Mouse (Mus musculus) CH12.LX (cell line): ENCODE data around the gene Dars. TPM values are rescaled to one million over a fixed set of nuclear protein-coding genes. Genes with fewer than 3 reads are reported as not detected.

ENCODE experiments used
- DNase-seq: peaks from one replicate; pipeline ENCODE4 v3.0.0-alpha.2; 2013; ENCODE audit errors: extremely low read depth
- H3K27ac ChIP-seq: 2 replicates; pipeline ENCODE4 v1.5.1; 2012; ENCODE audit warnings: low read depth, mild to moderate bottlenecking, control low read depth, moderate library complexity; ENCODE audit not compliant: insufficient read depth
- H3K27me3 ChIP-seq: replicated peaks from 2 replicates; pipeline ENCODE3; 2012; ENCODE audit warnings: inconsistent platforms
- H3K36me3 ChIP-seq, 2 experiments: replicated peaks in 1 of 2; 2 replicates each; pipeline versions ENCODE3 to v1.6.1; 2012; ENCODE audit warnings: inconsistent platforms in 1 of 2, low read length in 1 of 2, mild to moderate bottlenecking in 1 of 2, mixed read lengths in 1 of 2, moderate library complexity in 1 of 2; ENCODE audit not compliant: control insufficient read depth in 1 of 2, insufficient read depth in 1 of 2
- H3K4me1 ChIP-seq, 2 experiments: 2 replicates each; pipeline ENCODE4 v1.6.1; 2012; ENCODE audit warnings: inconsistent platforms in 1 of 2, moderate library complexity in 1 of 2; ENCODE audit not compliant: insufficient read depth in 2 of 2, control insufficient read depth in 1 of 2
- H3K4me2 ChIP-seq: 2 replicates; pipeline ENCODE4 v1.6.1; 2012; ENCODE audit warnings: low read depth, mild to moderate bottlenecking, control low read depth; ENCODE audit not compliant: poor library complexity, insufficient read depth, severe bottlenecking
- H3K4me3 ChIP-seq, 3 experiments: fragments of 150-350 bp in 1 of 3; sonication (generic) in 1 of 3; replicated peaks in 1 of 3; 2 replicates each; pipeline versions ENCODE3 to v1.5.1; 2011 to 2012; ENCODE audit warnings: low read depth in 2 of 3, low read length in 2 of 3, mild to moderate bottlenecking in 2 of 3, moderate library complexity in 2 of 3, control low read depth in 1 of 3, improper control_type of control experiment in 1 of 3, inconsistent platforms in 1 of 3, mixed read lengths in 1 of 3; ENCODE audit not compliant: poor library complexity in 1 of 3
- H3K79me2 ChIP-seq: replicated peaks from 2 replicates; pipeline ENCODE4 v1.6.1; 2012; ENCODE audit warnings: mild to moderate bottlenecking, moderate library complexity; ENCODE audit not compliant: control insufficient read depth, poor library complexity, insufficient read depth, severe bottlenecking; ENCODE audit errors: extremely low read depth
- H3K9ac ChIP-seq: 2 replicates; pipeline ENCODE4 v1.6.1; 2012; ENCODE audit warnings: low read depth, mild to moderate bottlenecking, control low read depth, moderate library complexity; ENCODE audit not compliant: insufficient read depth
- H3K9me3 ChIP-seq: replicated peaks from 2 replicates; pipeline ENCODE3; 2012; ENCODE audit warnings: low read length, inconsistent platforms, mixed read lengths
- CTCF ChIP-seq, 2 experiments: IDR thresholded peaks in 1 of 2; conservative IDR thresholded peaks in 1 of 2; 2 replicates each; pipeline ENCODE4 v1.5.1; 2011 to 2012; ENCODE audit warnings: low read depth in 2 of 2, low read length in 2 of 2, improper control_type of control experiment in 1 of 2, inconsistent platforms in 1 of 2, mild to moderate bottlenecking in 1 of 2, moderate library complexity in 1 of 2
- EP300 ChIP-seq: IDR thresholded peaks from 2 replicates; pipeline ENCODE4 v1.6.1; 2011; ENCODE audit warnings: low read length, improper control_type of control experiment
- ETS1 ChIP-seq: conservative IDR thresholded peaks from 2 replicates; pipeline ENCODE4 v1.6.1; 2012; ENCODE audit warnings: low read depth, mild to moderate bottlenecking, inconsistent platforms, low read length, improper control_type of control experiment, moderate library complexity
- HCFC1 ChIP-seq: IDR thresholded peaks from 2 replicates; pipeline ENCODE4 v1.6.1; 2012; ENCODE audit warnings: low read depth, mild to moderate bottlenecking, inconsistent platforms, low read length, improper control_type of control experiment
- MAFK ChIP-seq: IDR thresholded peaks from 2 replicates; pipeline ENCODE4 v1.6.1; 2011; ENCODE audit warnings: low read length, improper control_type of control experiment; ENCODE audit not compliant: insufficient replicate concordance
- MAX ChIP-seq: IDR thresholded peaks from 2 replicates; pipeline ENCODE4 v1.6.1; 2011; ENCODE audit warnings: low read length, improper control_type of control experiment
- MAZ ChIP-seq: IDR thresholded peaks from 2 replicates; pipeline ENCODE4 v1.6.1; 2012; ENCODE audit warnings: low read depth, mild to moderate bottlenecking, inconsistent platforms, low read length, improper control_type of control experiment, moderate library complexity
- MEF2A ChIP-seq: IDR thresholded peaks from 2 replicates; pipeline ENCODE4 v1.6.1; 2014; ENCODE audit warnings: low read depth, mild to moderate bottlenecking, inconsistent platforms, low read length, improper control_type of control experiment, borderline replicate concordance
- RAD21 ChIP-seq: IDR thresholded peaks from 2 replicates; pipeline ENCODE4 v1.6.1; 2011; ENCODE audit warnings: low read depth, mild to moderate bottlenecking, low read length, improper control_type of control experiment, moderate library complexity
- RCOR1 ChIP-seq: conservative IDR thresholded peaks from 2 replicates; pipeline ENCODE4 v1.6.1; 2012; ENCODE audit warnings: low read depth, mild to moderate bottlenecking, inconsistent platforms, low read length, improper control_type of control experiment
- SIN3A ChIP-seq: IDR thresholded peaks from 2 replicates; pipeline ENCODE4 v1.6.1; 2012; ENCODE audit warnings: low read length, improper control_type of control experiment, inconsistent platforms
- SMC3 ChIP-seq: IDR thresholded peaks from 2 replicates; pipeline ENCODE4 v1.6.1; 2011; ENCODE audit warnings: low read depth, low read length, improper control_type of control experiment
- TCF12 ChIP-seq: IDR thresholded peaks from 2 replicates; pipeline ENCODE4 v1.6.1; 2014; ENCODE audit warnings: low read depth, mild to moderate bottlenecking, inconsistent platforms, low read length, improper control_type of control experiment
- USF1 ChIP-seq: IDR thresholded peaks from 2 replicates; pipeline ENCODE4 v1.6.1; 2014; ENCODE audit warnings: low read depth, mild to moderate bottlenecking, inconsistent platforms, low read length, improper control_type of control experiment
- ZNF384 ChIP-seq: IDR thresholded peaks from 2 replicates; pipeline ENCODE4 v1.6.1; 2012; ENCODE audit warnings: low read depth, low read length, improper control_type of control experiment, inconsistent platforms
- dilution Hi-C: fragments of 300-500 bp; cut with MboI; formaldehyde crosslinking; loops from 2 replicates; pipeline ENCODE4 v1.14.3; 2020; ENCODE audit warnings: low sequenced_read_pairs; ENCODE audit not compliant: extremely low pct_unique_long_range_greater_than_20kb, extremely low pct_ligation_motif_present
- in situ Hi-C: fragments of 300-500 bp; cut with MboI; formaldehyde crosslinking; loops from 3 replicates; pipeline ENCODE4 v1.14.3; 2019; ENCODE audit warnings: low sequenced_read_pairs, low pct_ligation_motif_present, low pct_unique_long_range_greater_than_20kb, mixed read lengths
- polyA plus RNA-seq: library from polyadenylated mRNA; unstranded; fragments of >175 nt; gene quantifications from 2 replicates; pipeline ENCODE4 v1.2.1, GENCODE M21; 2012; ENCODE audit warnings: low read depth; ENCODE audit not compliant: insufficient read length
- total RNA-seq, 2 experiments: library from RNA; depleted of rRNA; stranded (reverse); fragments of 300-350 nt in 1 of 2; fragments of >200 nt in 1 of 2; gene quantifications; 2 replicates each; pipeline ENCODE4 v1.2.3; 2012 to 2014

The Dars gene
- total and polyA plus RNA-seq, 3 experiments, result 177 to 339 (median 190) TPM

GRCm38 (mm10) chr1:128327165-128327564 lies 90.0 kb downstream of the Dars start:
- Histone ChIP-seq H3K36me3 (peaks cover 29 to 71% of the 10 kb centered on the region in 2 experiments), H3K9ac (no peak overlapping the region), H3K4me3 (no peak overlapping the region), H3K9me3 (no peaks in the 10 kb centered on the region), H3K4me1 (peaks cover 0 to 20% of the 10 kb centered on the region in 2 experiments; a peak in 2 of 4 replicates), H3K4me2 (no peak overlapping the region), H3K79me2 (no peaks in the 10 kb centered on the region), H3K27ac (no peak overlapping the region), H3K27me3 (no peaks in the 10 kb centered on the region)
- dilution Hi-C loops, result no loop called here
- TF ChIP-seq USF1, result no peak
- TF ChIP-seq EP300, result no peak
- no peak for TF ChIP-seq HCFC1
- TF ChIP-seq SIN3A, result no peak
- no peak for TF ChIP-seq RAD21
- TF ChIP-seq MAFK, result no peak
- TF ChIP-seq RCOR1, result no peak
- TF ChIP-seq MAZ, result no peak
- TF ChIP-seq MAX, result no peak
- TF ChIP-seq TCF12, result no peak
- TF ChIP-seq CTCF (conservative IDR thresholded peaks at IDR 0.05 in 1 of 2, IDR thresholded peaks at IDR 0.05 in 1 of 2; ENCODE audit: low read depth in 2 of 2, low read length in 2 of 2), result no peak
- no peak for TF ChIP-seq MEF2A
- TF ChIP-seq ETS1, result no peak
- TF ChIP-seq SMC3, result no peak
- TF ChIP-seq ZNF384, result no peak
- no peak for DNase-seq
- in situ Hi-C loops, result no loop called here

DNA sequence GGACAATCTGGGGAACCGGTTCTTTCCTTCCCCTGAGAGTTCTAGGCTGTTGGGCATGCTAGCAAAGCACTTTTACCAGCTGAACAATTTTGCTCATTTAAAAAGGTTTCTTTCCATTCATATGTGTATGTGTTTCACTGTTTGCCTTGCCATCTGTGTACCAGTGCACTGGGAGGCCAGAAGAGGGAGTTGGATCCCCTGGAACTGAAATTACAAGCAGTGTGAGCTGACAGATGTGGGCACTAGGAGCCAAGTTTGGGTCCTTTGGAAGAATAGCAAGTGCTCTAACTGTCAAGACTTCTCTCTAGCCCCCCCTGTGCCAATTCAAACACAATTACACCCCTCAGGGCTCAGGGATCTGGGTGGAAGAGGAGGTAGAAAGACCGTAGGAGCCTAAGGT lies 92.4 kb downstream of the Dars start:
- Histone ChIP-seq H3K9ac (no peak overlapping the region), H3K79me2 (no peaks in the 10 kb centered on the region), H3K9me3 (no peaks in the 10 kb centered on the region), H3K27me3 (no peaks in the 10 kb centered on the region), H3K36me3 (peaks cover 14 to 48% of the 10 kb centered on the region in 2 experiments), H3K4me2 (no peak overlapping the region)
- in situ Hi-C loops (no loop called here), dilution Hi-C loops (no loop called here)
- no peak for DNase-seq
- no peak for TF ChIP-seq SIN3A
- peak; percentile 15 for TF ChIP-seq RAD21
- TF ChIP-seq, all 38 proteins: peak for 1
- Histone ChIP-seq H3K4me1 (peaks cover 0 to 20% of the 10 kb centered on the region in 2 experiments; a peak in 3 of 4 replicates), H3K27ac (no peak overlapping the region), H3K4me3 (no peak overlapping the region)
